Mouse (Mus musculus): Measurements from ENCODE around the gene Ppp6r1. TPM values are rescaled to one million over a fixed set of nuclear protein-coding genes. Genes with fewer than 3 reads are reported as not detected.

Gene Ppp6r1
- total RNA-seq (2014; rRNA removed) (136 and 142 TPM in 2 replicates), polyA plus RNA-seq (2015; fragmentation: Nextera tagmentation; extraction: Ambion mirVana) (9.4 and 10.3 TPM in 2 replicates)

- Histone ChIP-seq H3K4me3 (ENCODE audit: low read length) (peak within 1 kb of the TSS; percentile 86), H3K27me3 (ENCODE audit: insufficient read depth, low read length) (no peaks in the 10 kb centered on the region), H3K9me3 (ENCODE audit: low read length) (no peaks in the 10 kb centered on the region), H3K9ac (replicated peaks; ENCODE audit: low read length) (peak within 1 kb of the TSS; percentile 92), H3K4me2 (ENCODE audit: low read depth, low read length) (peak within 1 kb of the TSS; percentile 97), H3K27ac (peak within 1 kb of the TSS; percentile 95), H3K36me3 (ENCODE audit: insufficient read depth, low read length) (peaks cover 9% of the 10 kb centered on the region; the same call in 1 of the 2 replicates), H3K4me1 (ENCODE audit: insufficient read depth, low read length) (peaks cover 28% of the 10 kb centered on the region)
- ATAC-seq (peak; percentile 98), DNase-seq (ENCODE audit: low spot score) (peak; percentile 99)
- TF ChIP-seq CTCF (IDR thresholded peaks at IDR 0.05; ENCODE audit: low read depth) = peak; percentile 55
- under 1% methylated on average over 53 of the region's 54 CpGs for WGBS
These were observed at the start of gene Ppp6r1 for GRCm38 (mm10) chr7:4658912-4659551. Gene Ppp6r1, minus strand, starts transcription at chr7:4659019.

- Histone ChIP-seq H3K4me2 (ENCODE audit: low read depth, low read length) (no peak overlapping the region), H3K27me3 (ENCODE audit: insufficient read depth, low read length) (no peaks in the 10 kb centered on the region), H3K9me3 (ENCODE audit: low read length) (no peaks in the 10 kb centered on the region), H3K9ac (replicated peaks; ENCODE audit: low read length) (no peak overlapping the region; the same call in 1 of the 2 replicates), H3K4me1 (ENCODE audit: insufficient read depth, low read length) (no peaks in the 10 kb centered on the region), H3K4me3 (ENCODE audit: low read length) (no peak overlapping the region), H3K36me3 (ENCODE audit: insufficient read depth, low read length) (peaks cover 54% of the 10 kb centered on the region), H3K27ac (no peak overlapping the region)
- ATAC-seq (peak; percentile 41; the same call in 1 of the 2 replicates), DNase-seq (ENCODE audit: low spot score) (peak; percentile 70)
- WGBS = 43% methylated on average over 18 of the region's 18 CpGs
- peak; percentile 77 for TF ChIP-seq CTCF (IDR thresholded peaks at IDR 0.05; ENCODE audit: low read depth)
These were observed 46.3 kb upstream of the Ppp6r1 start for GRCm38 (mm10) chr7:4705098-4705497.

DNA sequence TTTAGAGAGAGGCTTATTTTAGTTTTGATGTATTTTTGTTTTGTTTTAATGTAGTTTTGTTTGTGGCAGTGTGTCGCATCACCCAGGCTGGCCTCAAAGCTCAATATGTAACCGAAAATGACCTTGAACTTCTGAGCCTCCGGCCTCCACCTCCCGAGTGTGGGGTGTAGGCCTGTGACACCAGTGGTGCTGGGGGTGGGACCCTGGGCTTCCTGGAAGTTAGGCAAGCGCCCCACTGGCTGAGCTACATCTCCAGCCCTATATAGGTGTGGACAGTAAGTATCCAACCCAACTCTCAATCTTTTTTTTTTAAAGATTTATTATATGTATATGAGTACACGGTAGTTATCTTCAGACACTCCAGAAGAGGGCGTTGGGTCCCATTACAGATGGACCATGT is 44.4 kb upstream of the Ppp6r1 start:
- DNase-seq (ENCODE audit: low spot score) = no peak
- Histone ChIP-seq H3K9me3 (ENCODE audit: low read length) (no peaks in the 10 kb centered on the region), H3K36me3 (ENCODE audit: insufficient read depth, low read length) (peaks cover 54% of the 10 kb centered on the region), H3K4me2 (ENCODE audit: low read depth, low read length) (no peak overlapping the region), H3K4me3 (ENCODE audit: low read length) (no peak overlapping the region), H3K9ac (replicated peaks; ENCODE audit: low read length) (no peak overlapping the region), H3K4me1 (ENCODE audit: insufficient read depth, low read length) (no peaks in the 10 kb centered on the region), H3K27ac (no peak overlapping the region), H3K27me3 (ENCODE audit: insufficient read depth, low read length) (no peaks in the 10 kb centered on the region)
- TF ChIP-seq CTCF (IDR thresholded peaks at IDR 0.05; ENCODE audit: low read depth) = no peak
- 93% methylated on average over 7 of the region's 7 CpGs for WGBS
- no peak for ATAC-seq

DNA sequence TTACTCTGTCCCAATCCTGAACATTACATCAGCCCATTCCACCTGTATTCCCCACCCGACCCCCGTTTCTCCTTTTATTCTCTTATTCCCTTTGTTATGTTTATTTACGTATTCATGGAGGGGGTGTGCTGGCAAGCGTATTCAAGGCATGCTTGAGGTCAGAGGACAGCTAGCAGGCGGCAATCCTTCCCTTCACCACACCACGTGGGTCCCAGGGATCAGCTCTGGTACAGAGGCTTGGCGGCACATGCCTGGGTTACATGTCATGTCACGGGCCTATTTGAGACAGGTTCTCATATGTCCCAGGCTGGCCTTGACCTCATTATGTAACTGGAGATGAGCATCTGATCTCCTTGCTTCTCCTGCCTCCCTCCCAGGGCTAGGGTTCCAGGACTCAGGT is 43.5 kb upstream of the Ppp6r1 start:
- H3K4me2 ChIP-seq (ENCODE audit: low read depth, low read length) = no peak overlapping the region
- WGBS = 31% methylated on average over 8 of the region's 8 CpGs
- no peak overlapping the region for H3K27ac ChIP-seq
- H3K4me1 ChIP-seq (ENCODE audit: insufficient read depth, low read length) = no peaks in the 10 kb centered on the region
- H3K27me3 ChIP-seq (ENCODE audit: insufficient read depth, low read length) = no peaks in the 10 kb centered on the region
- no peak overlapping the region for H3K4me3 ChIP-seq (ENCODE audit: low read length)
- no peaks in the 10 kb centered on the region for H3K9me3 ChIP-seq (ENCODE audit: low read length)
- peaks cover 48% of the 10 kb centered on the region for H3K36me3 ChIP-seq (ENCODE audit: insufficient read depth, low read length)
- no peak for ATAC-seq
- H3K9ac ChIP-seq (replicated peaks; ENCODE audit: low read length) = no peak overlapping the region
- TF ChIP-seq CTCF (IDR thresholded peaks at IDR 0.05; ENCODE audit: low read depth) = no peak
- DNase-seq (ENCODE audit: low spot score) = no peak

- ATAC-seq (no peak), DNase-seq (ENCODE audit: low spot score) (no peak)
- Histone ChIP-seq H3K9ac (replicated peaks; ENCODE audit: low read length) (no peak overlapping the region), H3K27ac (no peak overlapping the region), H3K4me1 (ENCODE audit: insufficient read depth, low read length) (no peaks in the 10 kb centered on the region; the same call in 1 of the 2 replicates), H3K36me3 (ENCODE audit: insufficient read depth, low read length) (peaks cover 27% of the 10 kb centered on the region), H3K27me3 (ENCODE audit: insufficient read depth, low read length) (no peaks in the 10 kb centered on the region), H3K4me3 (ENCODE audit: low read length) (no peak overlapping the region), H3K4me2 (ENCODE audit: low read depth, low read length) (no peak overlapping the region), H3K9me3 (ENCODE audit: low read length) (no peaks in the 10 kb centered on the region)
- WGBS = 59% methylated on average over 6 of the region's 6 CpGs
- TF ChIP-seq CTCF (IDR thresholded peaks at IDR 0.05; ENCODE audit: low read depth) = no peak
These were observed 34.2 kb upstream of the Ppp6r1 start for GRCm38 (mm10) chr7:4693004-4693403.

- peak overlapping the region; percentile 97 for H3K27ac ChIP-seq
- no peaks in the 10 kb centered on the region; the same call in 1 of the 2 replicates for H3K4me1 ChIP-seq (ENCODE audit: insufficient read depth, low read length)
- H3K4me3 ChIP-seq (ENCODE audit: low read length) = peak overlapping the region; percentile 87
- DNase-seq (ENCODE audit: low spot score) (peak; percentile 40), ATAC-seq (peak; percentile 53)
- peak overlapping the region; percentile 72 for H3K4me2 ChIP-seq (ENCODE audit: low read depth, low read length)
- WGBS = 3% methylated on average over 31 of the region's 35 CpGs
- H3K36me3 ChIP-seq (ENCODE audit: insufficient read depth, low read length) = peaks cover 21% of the 10 kb centered on the region
- H3K9ac ChIP-seq (replicated peaks; ENCODE audit: low read length) = peak overlapping the region; percentile 100
- H3K9me3 ChIP-seq (ENCODE audit: low read length) = no peaks in the 10 kb centered on the region
- no peaks in the 10 kb centered on the region for H3K27me3 ChIP-seq (ENCODE audit: insufficient read depth, low read length)
- no peak for TF ChIP-seq CTCF (IDR thresholded peaks at IDR 0.05; ENCODE audit: low read depth)
These were observed 32.3 kb upstream of the Ppp6r1 start for GRCm38 (mm10) chr7:4690951-4691653.

Data from hindbrain, postnatal 0 days (tissue).